Mouse (Mus musculus): ENCODE data around the gene Mfsd4a.

Gene Mfsd4a

GRCm38 (mm10) chr1:131993169-131994040, 74.5 kb downstream of the Mfsd4a start:
- DNase-seq (ENCODE audit: extremely low read depth, insufficient read length, low spot score), result no peak

DNA sequence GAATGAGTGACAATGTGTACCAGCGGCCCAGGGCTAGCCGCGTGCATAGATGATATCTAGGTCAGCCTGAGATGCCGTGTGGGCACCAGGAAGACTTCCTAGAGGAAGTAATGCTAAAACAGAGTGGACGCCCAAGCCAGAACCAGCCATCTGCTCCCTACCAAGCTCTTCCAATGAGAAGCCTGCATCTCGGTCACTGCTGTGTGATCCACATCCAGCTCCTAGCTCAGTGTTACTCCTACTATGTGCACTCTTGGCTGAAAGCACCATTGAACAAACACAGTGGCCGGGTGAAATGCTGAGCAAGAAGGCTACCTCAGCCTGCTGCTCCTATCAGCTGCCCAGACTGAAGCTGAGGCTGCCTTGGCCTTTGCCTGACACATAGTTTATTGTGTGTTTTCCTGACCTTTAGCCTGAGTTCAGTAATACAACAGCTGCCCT, 75.3 kb downstream of the Mfsd4a start:
- DNase-seq (ENCODE audit: extremely low read depth, insufficient read length, low spot score), result no peak

- no peak for DNase-seq (ENCODE audit: extremely low read depth, insufficient read length, low spot score)
These were observed 77.6 kb downstream of the Mfsd4a start for GRCm38 (mm10) chr1:131990083-131990760.

DNA sequence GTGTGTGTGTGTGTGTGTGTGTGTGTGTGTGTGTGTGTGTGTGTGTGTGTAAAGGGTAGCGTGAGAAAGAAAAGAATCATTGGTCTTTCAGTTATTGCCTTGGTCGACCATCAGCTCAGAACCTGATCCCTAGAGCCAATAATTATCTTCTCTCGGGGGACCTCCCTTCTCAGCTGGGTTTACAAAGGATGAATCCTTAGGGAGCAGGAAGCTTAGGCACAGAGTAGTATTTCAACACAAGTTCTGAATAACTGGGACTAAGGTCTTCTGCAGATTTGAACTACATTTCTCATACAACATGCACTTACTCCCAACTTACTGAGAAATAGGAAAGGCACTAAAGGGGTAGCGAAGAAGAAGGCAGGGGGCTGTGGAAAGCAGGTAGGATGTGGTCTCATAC, 78.4 kb downstream of the Mfsd4a start:
- no peak for DNase-seq (ENCODE audit: extremely low read depth, insufficient read length, low spot score)

- no peak for DNase-seq (ENCODE audit: extremely low read depth, insufficient read length, low spot score)
These were observed 80.4 kb downstream of the Mfsd4a start for GRCm38 (mm10) chr1:131987432-131987831.

GRCm38 (mm10) chr1:131983806-131984205, 84.1 kb downstream of the Mfsd4a start:
- DNase-seq (ENCODE audit: extremely low read depth, insufficient read length, low spot score), result no peak

GRCm38 (mm10) chr1:131982907-131983306, 85.0 kb downstream of the Mfsd4a start:
- peak; percentile 35 for DNase-seq (ENCODE audit: extremely low read depth, insufficient read length, low spot score)

GRCm38 (mm10) chr1:131981378-131982013, 86.4 kb downstream of the Mfsd4a start:
- no peak for DNase-seq (ENCODE audit: extremely low read depth, insufficient read length, low spot score)

DNA sequence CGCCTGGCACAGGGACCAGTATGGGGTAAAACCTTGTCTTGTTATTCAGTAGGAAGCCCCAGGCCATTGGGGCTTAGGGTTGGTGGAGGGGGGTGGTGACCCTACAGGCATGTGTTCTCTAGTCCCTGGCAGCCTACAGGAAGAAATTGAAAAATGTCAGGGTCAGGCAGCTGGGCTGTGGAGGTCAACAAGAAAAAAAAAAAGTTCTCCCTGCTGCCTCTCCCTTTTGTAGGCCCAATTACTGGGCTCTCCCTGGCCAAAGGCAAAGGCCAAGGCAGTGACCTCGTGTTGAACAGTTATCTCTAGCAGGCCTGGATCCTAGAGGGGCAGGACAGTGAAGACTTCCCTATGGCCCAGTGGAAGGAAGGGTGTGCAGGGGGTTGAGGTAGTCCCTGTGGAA, 87.4 kb downstream of the Mfsd4a start:
- DNase-seq (ENCODE audit: extremely low read depth, insufficient read length, low spot score), result no peak

DNA sequence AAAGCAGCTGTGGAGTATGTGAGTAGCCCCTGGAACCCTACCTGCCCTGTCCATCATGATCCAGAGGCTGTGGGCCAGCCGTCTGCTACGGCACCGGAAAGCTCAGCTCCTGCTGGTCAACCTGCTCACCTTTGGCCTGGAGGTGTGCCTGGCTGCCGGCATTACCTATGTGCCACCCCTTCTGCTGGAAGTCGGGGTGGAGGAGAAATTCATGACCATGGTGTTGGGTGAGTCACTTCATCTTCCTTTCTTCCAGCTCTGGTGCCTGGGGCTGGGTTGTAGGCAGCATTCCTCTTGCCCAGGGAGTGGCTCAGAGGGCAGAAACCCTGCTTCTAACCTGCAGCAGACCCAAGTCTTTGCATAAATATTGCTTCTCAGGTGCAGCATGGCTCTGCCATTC, 91.0 kb downstream of the Mfsd4a start:
- no peak for DNase-seq (ENCODE audit: extremely low read depth, insufficient read length, low spot score)

- no peak for DNase-seq (ENCODE audit: extremely low read depth, insufficient read length, low spot score)
These were observed 93.9 kb downstream of the Mfsd4a start for GRCm38 (mm10) chr1:131973991-131974390.

Measured in 3134 (cell line).